Mouse (Mus musculus) midbrain, embryonic 16.5 days (tissue): ENCODE measurements around the gene Relch. TPM values are rescaled to one million over a fixed set of nuclear protein-coding genes. Genes with fewer than 3 reads are reported as not detected.
"Not testable (repeated sequence)": the region's sequence is repeated elsewhere in the genome, so short reads cannot be mapped to it uniquely, and the experiment has no call there.

Experiments used
- ATAC-seq: fragments of 200-750 bp; cut with Nextera tagmentation; 2 replicates; pipeline ENCODE4 v1.8.0; 2017; ENCODE audit warnings: moderate TSS enrichment
- H3K27ac ChIP-seq: fragments of 300-500 bp; sonication (generic); 2 replicates; pipeline ENCODE4 v1.5.1; 2014; ENCODE audit warnings: mild to moderate bottlenecking, low read length, mixed read lengths
- H3K27me3 ChIP-seq: fragments of 300-500 bp; sonication (generic); 2 replicates; pipeline ENCODE4 v1.6.1; 2014; ENCODE audit warnings: low read depth, low read length, mixed read lengths; ENCODE audit not compliant: control insufficient read depth, insufficient read depth
- H3K36me3 ChIP-seq: fragments of 300-500 bp; sonication (generic); 2 replicates; pipeline ENCODE4 v1.6.1; 2014; ENCODE audit warnings: mild to moderate bottlenecking, low read length, moderate library complexity, mixed read lengths; ENCODE audit not compliant: control insufficient read depth, insufficient read depth
- H3K4me1 ChIP-seq: fragments of 300-500 bp; sonication (generic); 2 replicates; pipeline ENCODE4 v1.6.1; 2014; ENCODE audit warnings: mild to moderate bottlenecking, low read length, mixed read lengths; ENCODE audit not compliant: control insufficient read depth, insufficient read depth
- H3K4me2 ChIP-seq: fragments of 300-500 bp; sonication (generic); 2 replicates; pipeline ENCODE4 v1.6.1; 2014; ENCODE audit warnings: mild to moderate bottlenecking, low read length, mixed read lengths
- H3K4me3 ChIP-seq: fragments of 300-500 bp; sonication (generic); 2 replicates; pipeline ENCODE4 v1.5.1; 2014; ENCODE audit warnings: low read depth, mild to moderate bottlenecking, low read length, moderate library complexity, mixed read lengths
- H3K9ac ChIP-seq: fragments of 300-500 bp; sonication (generic); 2 replicates; pipeline ENCODE4 v1.6.1; 2014; ENCODE audit warnings: low read depth, low read length, mixed read lengths
- H3K9me3 ChIP-seq: fragments of 300-500 bp; sonication (generic); replicated peaks from 2 replicates; pipeline ENCODE4 v1.6.1; 2014; ENCODE audit warnings: mild to moderate bottlenecking, low read length, mixed read lengths; ENCODE audit not compliant: control insufficient read depth, poor library complexity, severe bottlenecking
- WGBS: fragments of 180-500 bp; shearing (Covaris S2); extraction: QIAGEN DNeasy Blood & Tissue Kit; methylation state at CpG from one replicate; pipeline ENCODE4 v1.1.7; 2014; 5-methylcytosine and 5-hydroxymethylcytosine counted together
- polyA plus RNA-seq: library from polyadenylated mRNA; unstranded; fragments of >200 nt; fragmentation: Nextera tagmentation; extraction: Ambion mirVana; gene quantifications from 2 replicates; pipeline ENCODE4 v1.2.1, GENCODE M21; 2015

Relch gene
- polyA plus RNA-seq, 1 experiment from 2014 or later, result 45.0 TPM

DNA sequence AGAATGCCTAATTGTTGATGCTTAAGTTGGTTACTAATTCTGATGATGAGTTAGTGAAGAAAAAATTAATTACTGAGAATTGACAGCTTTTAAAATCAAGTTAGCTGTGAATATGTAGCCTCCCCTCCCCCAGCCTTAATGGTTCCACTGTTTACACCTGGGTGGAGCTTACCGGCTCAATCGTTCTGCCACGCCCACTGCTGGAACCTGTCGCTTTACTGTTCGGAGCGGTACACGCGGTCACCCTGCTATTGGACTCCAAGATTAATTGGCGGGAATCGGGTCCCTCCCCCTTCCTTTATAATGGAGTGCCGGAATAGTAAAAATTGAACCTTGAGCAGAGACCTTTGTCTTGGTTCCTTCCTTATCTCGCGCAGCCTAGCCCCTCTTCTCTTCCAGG, 65.6 kb downstream of the Relch start:
- WGBS, result 98% methylated on average over 13 of the region's 13 CpGs
- not testable (repeated sequence) for H3K4me3 ChIP-seq, H3K4me1 ChIP-seq, H3K4me2 ChIP-seq, H3K9ac ChIP-seq, H3K9me3 ChIP-seq, H3K27ac ChIP-seq, H3K27me3 ChIP-seq, H3K36me3 ChIP-seq, ATAC-seq

DNA sequence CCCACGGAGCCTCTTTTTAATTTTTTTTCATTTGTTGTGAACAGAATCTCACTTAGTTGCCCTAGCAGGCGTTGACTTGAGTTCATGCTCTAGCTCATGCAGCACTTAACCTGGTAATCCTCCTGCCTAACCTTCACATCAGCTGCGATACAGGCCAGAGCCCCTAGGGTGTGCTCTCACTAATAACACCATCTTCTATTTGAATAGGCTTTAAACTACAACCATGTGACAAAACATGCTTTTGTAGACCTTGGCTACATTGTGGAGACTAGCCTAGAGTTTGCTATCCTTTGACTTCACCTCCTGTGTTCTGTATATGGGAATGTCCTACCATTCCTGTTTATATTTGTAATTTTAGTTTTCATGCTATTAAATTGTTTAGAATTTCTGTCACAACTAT, 71.7 kb downstream of the Relch start:
- no peak overlapping the region for H3K9ac ChIP-seq
- H3K4me2 ChIP-seq, result no peak overlapping the region
- H3K27ac ChIP-seq, result no peak overlapping the region
- peaks cover 17% of the 10 kb centered on the region for H3K36me3 ChIP-seq
- ATAC-seq, result no peak
- 71% methylated on average over 3 of the region's 3 CpGs for WGBS
- no peaks in the 10 kb centered on the region for H3K9me3 ChIP-seq
- H3K4me3 ChIP-seq, result no peak overlapping the region
- H3K4me1 ChIP-seq, result no peaks in the 10 kb centered on the region
- no peaks in the 10 kb centered on the region for H3K27me3 ChIP-seq

DNA sequence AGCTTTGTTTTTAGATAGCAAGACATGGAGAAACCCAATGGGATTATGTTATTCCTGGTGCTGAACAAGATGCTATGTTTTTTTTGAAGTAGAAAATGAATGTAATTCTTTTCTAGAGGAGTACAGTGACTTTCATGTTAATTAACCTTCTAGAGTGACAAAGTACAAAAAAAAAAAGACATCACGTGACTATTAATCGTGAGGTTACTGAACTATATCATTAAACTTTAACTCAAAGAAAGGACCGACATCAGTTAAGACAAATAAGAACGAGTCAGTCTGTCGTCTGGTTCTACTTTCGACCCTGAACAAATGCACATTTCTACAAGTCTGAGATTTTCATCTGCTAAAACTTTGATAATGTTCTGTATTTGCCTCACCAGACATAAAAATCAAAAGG, 74.7 kb downstream of the Relch start:
- Histone ChIP-seq H3K27ac (no peak overlapping the region), H3K4me1 (no peaks in the 10 kb centered on the region), H3K27me3 (no peaks in the 10 kb centered on the region), H3K4me3 (no peak overlapping the region), H3K36me3 (peaks cover 25% of the 10 kb centered on the region), H3K9me3 (no peaks in the 10 kb centered on the region), H3K9ac (no peak overlapping the region), H3K4me2 (no peak overlapping the region)
- WGBS, result 93% methylated on average over 6 of the region's 6 CpGs
- ATAC-seq, result no peak

DNA sequence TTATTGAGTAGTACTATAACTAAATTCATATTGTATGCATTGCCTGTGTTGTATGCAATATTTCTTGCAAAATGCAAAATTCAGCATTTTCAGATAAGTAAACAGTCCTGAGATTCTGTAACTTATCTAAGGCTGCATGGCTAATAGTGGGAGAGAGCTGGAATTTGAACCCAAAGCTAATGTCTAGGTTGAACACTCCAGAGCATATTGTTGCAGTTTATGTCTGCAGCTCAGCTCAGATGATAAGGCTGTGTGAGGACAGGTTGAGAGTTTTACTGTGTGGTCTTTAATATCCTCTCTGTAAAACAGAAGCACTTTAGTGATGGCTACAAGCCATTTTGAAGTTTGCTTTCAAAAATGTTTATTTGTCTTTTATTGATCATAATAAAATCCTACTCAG, 75.8 kb downstream of the Relch start:
- ATAC-seq, result no peak
- no peaks in the 10 kb centered on the region for H3K9me3 ChIP-seq
- no peak overlapping the region for H3K4me2 ChIP-seq
- no peak overlapping the region for H3K4me3 ChIP-seq
- H3K27ac ChIP-seq, result no peak overlapping the region
- H3K9ac ChIP-seq, result no peak overlapping the region
- no peaks in the 10 kb centered on the region for H3K27me3 ChIP-seq
- no peaks in the 10 kb centered on the region for H3K4me1 ChIP-seq
- peaks cover 27% of the 10 kb centered on the region for H3K36me3 ChIP-seq

DNA sequence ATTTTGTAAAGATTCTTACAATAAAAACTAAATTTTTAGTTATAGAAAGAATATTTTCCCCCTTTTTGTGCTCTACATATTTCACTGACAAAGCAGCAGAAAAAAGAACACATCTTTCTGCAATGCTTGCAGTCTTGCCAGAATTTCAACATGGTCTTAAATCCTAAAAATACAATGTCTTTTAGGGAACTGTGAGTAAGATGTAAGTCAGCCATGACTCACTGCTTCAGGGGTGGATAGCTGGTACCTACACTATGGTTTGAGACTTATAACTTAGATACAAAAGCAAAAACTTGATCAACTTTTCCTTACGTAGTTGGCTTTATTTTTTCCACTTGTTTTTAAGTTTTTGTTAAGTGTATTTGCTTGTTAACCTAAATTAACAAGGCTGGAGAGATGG, 78.8 kb downstream of the Relch start:
- peaks cover 22% of the 10 kb centered on the region for H3K36me3 ChIP-seq
- H3K27me3 ChIP-seq, result no peaks in the 10 kb centered on the region
- no peak for ATAC-seq
- H3K27ac ChIP-seq, result no peak overlapping the region
- no peak overlapping the region for H3K4me3 ChIP-seq
- no peak overlapping the region for H3K4me2 ChIP-seq
- no peak overlapping the region for H3K9ac ChIP-seq
- 98% methylated on average over 1 of the region's 1 CpGs for WGBS
- no peaks in the 10 kb centered on the region for H3K9me3 ChIP-seq
- no peaks in the 10 kb centered on the region for H3K4me1 ChIP-seq

DNA sequence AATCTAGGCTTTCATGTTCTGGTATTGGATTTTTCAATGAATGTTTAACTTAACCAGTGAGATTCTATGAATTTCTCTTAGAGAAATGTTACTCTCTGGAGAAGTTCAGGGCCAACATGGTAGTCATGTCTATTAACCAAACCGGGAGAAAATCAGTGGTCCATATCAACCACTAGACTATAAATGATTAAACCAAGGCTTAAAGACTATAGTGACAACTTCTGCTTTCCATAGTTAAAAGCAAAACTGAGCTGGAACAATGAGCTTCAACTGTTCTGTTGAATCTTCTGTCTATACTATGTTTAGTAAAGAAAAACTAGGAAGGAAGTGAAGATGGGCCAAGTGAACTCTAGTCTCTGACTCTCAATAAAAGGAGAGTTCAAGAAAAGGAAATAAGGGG, 82.8 kb downstream of the Relch start:
- H3K36me3 ChIP-seq, result peaks cover 30% of the 10 kb centered on the region
- H3K4me1 ChIP-seq, result no peaks in the 10 kb centered on the region
- H3K27ac ChIP-seq, result no peak overlapping the region
- no peaks in the 10 kb centered on the region for H3K9me3 ChIP-seq
- H3K4me2 ChIP-seq, result no peak overlapping the region
- ATAC-seq, result no peak
- H3K27me3 ChIP-seq, result no peaks in the 10 kb centered on the region
- H3K9ac ChIP-seq, result no peak overlapping the region
- H3K4me3 ChIP-seq, result no peak overlapping the region
- 95% methylated on average over 1 of the region's 1 CpGs for WGBS

- H3K36me3 ChIP-seq, result peaks cover 25% of the 10 kb centered on the region
- ATAC-seq, result no peak
- no peaks in the 10 kb centered on the region for H3K4me1 ChIP-seq
- no peak overlapping the region for H3K4me3 ChIP-seq
- H3K9me3 ChIP-seq, result no peaks in the 10 kb centered on the region
- H3K27me3 ChIP-seq, result no peaks in the 10 kb centered on the region
- no peak overlapping the region for H3K27ac ChIP-seq
- 92% methylated on average over 5 of the region's 5 CpGs for WGBS
- no peak overlapping the region for H3K9ac ChIP-seq
- H3K4me2 ChIP-seq, result no peak overlapping the region
Observed at GRCm38 (mm10) chr1:105746858-105747596, 83.4 kb downstream of the Relch start.

DNA sequence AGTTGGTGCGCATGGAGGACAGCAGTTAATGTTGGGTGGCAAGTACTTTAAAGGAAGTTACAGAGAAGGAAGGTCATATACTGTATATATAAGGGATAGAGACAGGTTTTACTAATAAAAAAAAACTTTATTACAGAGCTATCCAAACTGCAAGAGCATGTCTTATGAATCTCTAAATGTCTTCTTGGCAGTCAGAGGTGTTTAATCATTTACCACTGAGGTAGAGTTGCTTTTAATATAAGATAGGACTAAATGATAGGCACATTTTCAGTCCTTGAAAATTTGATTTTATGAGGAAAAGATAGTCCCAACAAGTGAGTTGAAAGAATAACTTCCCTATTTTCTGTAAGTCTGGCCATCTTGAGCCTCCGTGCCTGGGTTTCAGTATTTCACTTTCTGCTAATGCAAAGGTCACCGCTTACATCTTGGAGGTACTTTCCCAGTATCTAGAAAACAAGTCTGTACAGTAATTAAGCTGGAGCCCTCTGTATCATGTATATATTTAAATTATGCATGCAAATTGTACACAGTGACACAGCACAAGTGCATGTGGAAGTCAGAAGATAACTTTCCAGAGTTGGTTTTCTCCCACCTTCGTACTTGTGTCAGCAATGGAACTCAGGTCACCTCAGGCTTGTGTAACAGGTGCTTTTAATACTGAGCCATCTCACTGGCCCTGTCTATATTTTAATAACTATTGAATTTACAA, 84.6 kb downstream of the Relch start:
- H3K27me3 ChIP-seq, result no peaks in the 10 kb centered on the region
- no peaks in the 10 kb centered on the region for H3K4me1 ChIP-seq
- ATAC-seq, result no peak
- no peak overlapping the region for H3K9ac ChIP-seq
- no peak overlapping the region for H3K4me3 ChIP-seq
- no peaks in the 10 kb centered on the region for H3K9me3 ChIP-seq
- 96% methylated on average over 4 of the region's 4 CpGs for WGBS
- no peak overlapping the region for H3K4me2 ChIP-seq
- H3K36me3 ChIP-seq, result peaks cover 24% of the 10 kb centered on the region
- H3K27ac ChIP-seq, result no peak overlapping the region

GRCm38 (mm10) chr1:105752196-105752595, 88.5 kb downstream of the Relch start:
- no peak overlapping the region for H3K4me2 ChIP-seq
- H3K27me3 ChIP-seq, result no peaks in the 10 kb centered on the region
- no peaks in the 10 kb centered on the region for H3K9me3 ChIP-seq
- H3K9ac ChIP-seq, result no peak overlapping the region
- H3K4me3 ChIP-seq, result no peak overlapping the region
- no peaks in the 10 kb centered on the region for H3K4me1 ChIP-seq
- no peak for ATAC-seq
- peaks cover 21% of the 10 kb centered on the region for H3K36me3 ChIP-seq
- WGBS, result 86% methylated on average over 4 of the region's 4 CpGs
- H3K27ac ChIP-seq, result no peak overlapping the region
